Mouse (Mus musculus): ENCODE results near the gene Def8. TPM values are rescaled to one million over a fixed set of nuclear protein-coding genes. Genes with fewer than 3 reads are reported as not detected.
A peak's percentile ranks its signal among the peaks of the same experiment; 100 is the strongest.

The Def8 gene
- polyA plus RNA-seq, 1 experiment from 2014 or later, result 11.6 TPM

DNA sequence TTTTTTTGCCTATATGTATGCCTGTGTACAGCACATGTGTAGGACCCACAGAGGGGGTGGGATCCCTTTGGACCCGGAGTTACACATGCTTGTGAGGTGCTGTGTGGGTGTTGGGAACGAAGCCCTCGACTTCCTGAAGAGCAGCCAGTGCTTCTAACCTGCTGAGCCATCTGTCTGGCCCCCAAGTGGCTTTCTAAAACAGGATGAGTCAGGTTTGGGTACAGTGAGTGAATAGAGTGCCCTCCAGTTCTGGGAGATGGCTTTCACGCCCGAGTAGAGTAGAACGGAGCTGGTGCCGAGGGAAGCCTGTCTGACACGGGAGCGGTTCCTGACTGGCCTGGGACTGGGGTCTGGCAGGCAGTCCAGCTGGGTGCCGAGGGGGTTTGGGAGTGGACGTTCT lies 76.2 kb downstream of the Def8 start:
- DNase-seq (ENCODE audit: low spot score), result no peak
- no peak for ATAC-seq
- TF ChIP-seq EP300 (IDR thresholded peaks at IDR 0.05), result no peak
- no peak for TF ChIP-seq CTCF (IDR thresholded peaks at IDR 0.05)
- H3K27ac ChIP-seq (ENCODE audit: low read length), result no peak overlapping the region
- H3K9me3 ChIP-seq (ENCODE audit: low read length), result no peaks in the 10 kb centered on the region
- no peak overlapping the region for H3K4me2 ChIP-seq (replicated peaks; ENCODE audit: low read depth, low read length)
- no peaks in the 10 kb centered on the region for H3K4me1 ChIP-seq (ENCODE audit: insufficient read depth, low read depth, low read length)
- H3K36me3 ChIP-seq (ENCODE audit: insufficient read depth, low read length), result peaks cover 16% of the 10 kb centered on the region; the same call in 1 of the 2 replicates
- no peaks in the 10 kb centered on the region for H3K27me3 ChIP-seq (replicated peaks; ENCODE audit: insufficient read depth, low read length)
- H3K9ac ChIP-seq (replicated peaks; ENCODE audit: low read depth), result no peak overlapping the region
- 89% methylated on average over 11 of the region's 11 CpGs for WGBS
- H3K4me3 ChIP-seq (ENCODE audit: low read depth, low read length), result no peak overlapping the region

GRCm38 (mm10) chr8:123502192-123502591 lies 78.9 kb downstream of the Def8 start:
- Histone ChIP-seq H3K4me2 (replicated peaks; ENCODE audit: low read depth, low read length) (no peak overlapping the region), H3K4me1 (ENCODE audit: insufficient read depth, low read depth, low read length) (no peaks in the 10 kb centered on the region), H3K4me3 (ENCODE audit: low read depth, low read length) (no peak overlapping the region), H3K9ac (replicated peaks; ENCODE audit: low read depth) (no peak overlapping the region), H3K27me3 (replicated peaks; ENCODE audit: insufficient read depth, low read length) (no peaks in the 10 kb centered on the region), H3K36me3 (ENCODE audit: insufficient read depth, low read length) (peaks cover 18% of the 10 kb centered on the region), H3K9me3 (ENCODE audit: low read length) (no peaks in the 10 kb centered on the region), H3K27ac (ENCODE audit: low read length) (no peak overlapping the region)
- ATAC-seq (peak; percentile 92), DNase-seq (ENCODE audit: low spot score) (peak; percentile 87)
- WGBS, result 66% methylated on average over 5 of the region's 5 CpGs
- TF ChIP-seq EP300 (IDR thresholded peaks at IDR 0.05) (peak; percentile 61), CTCF (IDR thresholded peaks at IDR 0.05) (no peak)

DNA sequence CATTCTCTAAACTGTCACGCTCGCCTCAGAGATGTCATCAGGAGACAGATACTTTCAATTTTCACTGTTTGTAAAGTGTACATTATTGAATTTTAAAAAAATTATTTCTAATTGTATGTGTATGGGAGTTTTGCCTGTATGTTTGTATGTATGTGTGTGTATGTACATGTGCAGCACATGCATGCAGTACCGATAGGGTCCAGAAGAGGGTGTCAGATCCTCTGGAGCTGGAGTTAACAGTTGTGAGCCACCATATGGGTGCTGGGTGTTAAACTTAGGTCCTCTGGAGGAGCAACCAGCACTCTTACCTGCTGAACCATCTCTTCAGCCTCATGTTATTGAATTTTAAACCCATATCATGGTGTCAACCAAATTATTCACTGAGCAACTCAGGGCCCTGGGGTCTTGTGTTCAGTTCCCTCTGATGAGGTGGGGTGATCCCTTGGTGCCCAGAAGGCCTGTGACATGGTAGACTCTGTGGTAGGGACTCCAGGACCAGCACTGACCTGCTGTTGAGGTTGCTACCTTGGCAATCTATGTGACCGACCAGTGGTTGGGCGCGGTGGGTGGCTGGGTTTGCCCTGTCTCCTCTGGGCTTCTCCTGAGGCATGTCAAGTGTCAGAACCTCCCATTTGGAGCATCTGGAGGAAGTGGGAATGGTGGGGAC lies 80.6 kb downstream of the Def8 start:
- TF ChIP-seq CTCF (IDR thresholded peaks at IDR 0.05) (peak; percentile 40), EP300 (IDR thresholded peaks at IDR 0.05) (no peak)
- Histone ChIP-seq H3K27me3 (replicated peaks; ENCODE audit: insufficient read depth, low read length) (no peaks in the 10 kb centered on the region), H3K4me3 (ENCODE audit: low read depth, low read length) (no peak overlapping the region), H3K27ac (ENCODE audit: low read length) (no peak overlapping the region), H3K4me1 (ENCODE audit: insufficient read depth, low read depth, low read length) (no peaks in the 10 kb centered on the region), H3K9ac (replicated peaks; ENCODE audit: low read depth) (no peak overlapping the region), H3K9me3 (ENCODE audit: low read length) (no peaks in the 10 kb centered on the region), H3K36me3 (ENCODE audit: insufficient read depth, low read length) (peaks cover 24% of the 10 kb centered on the region; the same call in 1 of the 2 replicates), H3K4me2 (replicated peaks; ENCODE audit: low read depth, low read length) (no peak overlapping the region)
- ATAC-seq (no peak), DNase-seq (ENCODE audit: low spot score) (no peak)
- WGBS, result 98% methylated on average over 6 of the region's 6 CpGs

DNA sequence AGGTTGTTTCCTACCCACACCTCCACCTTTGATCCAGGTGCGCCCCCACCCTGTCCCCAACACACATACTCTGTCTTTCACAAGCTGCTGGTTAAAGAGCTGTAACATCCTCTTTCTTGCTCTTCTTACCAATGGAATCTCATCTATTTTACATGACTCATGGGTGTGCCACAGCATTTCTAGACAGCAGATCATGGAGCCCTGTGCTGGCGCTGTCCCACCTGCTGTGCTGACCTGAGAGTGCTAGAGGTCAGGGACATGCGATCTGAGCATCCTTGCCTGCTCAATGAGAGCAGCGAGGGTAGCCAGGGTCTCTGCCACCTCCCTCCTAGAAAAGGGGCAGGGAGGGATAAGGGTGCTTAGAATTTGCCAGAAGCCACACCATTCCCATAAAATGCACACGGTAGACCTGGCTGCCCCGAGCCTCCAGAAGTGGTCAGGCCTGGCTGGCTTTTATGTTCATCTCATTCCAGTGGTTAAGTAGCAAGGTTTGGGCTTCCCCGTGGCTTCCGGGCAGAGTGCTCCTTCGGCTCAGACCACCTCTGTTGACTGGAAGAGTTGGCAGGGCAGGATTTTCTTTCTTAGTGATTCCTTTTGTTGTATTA lies 81.4 kb downstream of the Def8 start:
- H3K27ac ChIP-seq (ENCODE audit: low read length), result no peak overlapping the region
- 89% methylated on average over 9 of the region's 9 CpGs for WGBS

DNA sequence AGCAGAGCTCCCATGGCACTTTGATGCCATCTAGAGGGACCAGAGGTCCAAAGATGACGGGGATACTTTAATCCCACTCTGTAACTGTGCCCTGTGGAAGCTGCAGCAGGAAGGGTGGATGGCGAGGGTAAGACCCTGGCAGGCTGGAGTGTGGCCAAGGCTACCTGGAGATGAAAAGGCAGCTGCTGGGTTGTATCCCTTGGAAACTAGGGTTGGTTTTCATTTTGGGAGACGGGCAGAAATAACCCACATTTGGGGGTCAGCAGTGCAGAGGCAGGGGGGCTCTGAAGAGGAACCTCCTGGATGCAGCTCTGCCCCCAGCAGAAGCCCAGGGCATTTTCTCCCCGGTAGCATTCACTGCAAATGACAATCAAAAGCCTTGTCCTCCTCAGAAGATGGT lies 81.9 kb downstream of the Def8 start:
- TF ChIP-seq EP300 (IDR thresholded peaks at IDR 0.05) (no peak), CTCF (IDR thresholded peaks at IDR 0.05) (no peak)
- Histone ChIP-seq H3K4me2 (replicated peaks; ENCODE audit: low read depth, low read length) (no peak overlapping the region), H3K4me1 (ENCODE audit: insufficient read depth, low read depth, low read length) (no peaks in the 10 kb centered on the region), H3K27me3 (replicated peaks; ENCODE audit: insufficient read depth, low read length) (no peaks in the 10 kb centered on the region), H3K4me3 (ENCODE audit: low read depth, low read length) (no peak overlapping the region), H3K36me3 (ENCODE audit: insufficient read depth, low read length) (peaks cover 24% of the 10 kb centered on the region; the same call in 1 of the 2 replicates), H3K27ac (ENCODE audit: low read length) (no peak overlapping the region), H3K9ac (replicated peaks; ENCODE audit: low read depth) (no peak overlapping the region), H3K9me3 (ENCODE audit: low read length) (no peaks in the 10 kb centered on the region)
- WGBS, result 86% methylated on average over 4 of the region's 4 CpGs
- DNase-seq (ENCODE audit: low spot score) (no peak), ATAC-seq (no peak)

More for the DNA sequence above, 81.4 kb downstream of the Def8 start:
- no peaks in the 10 kb centered on the region for H3K4me1 ChIP-seq (ENCODE audit: insufficient read depth, low read depth, low read length)
- H3K9me3 ChIP-seq (ENCODE audit: low read length), result no peaks in the 10 kb centered on the region
- H3K36me3 ChIP-seq (ENCODE audit: insufficient read depth, low read length), result peaks cover 24% of the 10 kb centered on the region; the same call in 1 of the 2 replicates
- DNase-seq (ENCODE audit: low spot score), result no peak
- H3K27me3 ChIP-seq (replicated peaks; ENCODE audit: insufficient read depth, low read length), result no peaks in the 10 kb centered on the region
- H3K9ac ChIP-seq (replicated peaks; ENCODE audit: low read depth), result no peak overlapping the region
- TF ChIP-seq EP300 (IDR thresholded peaks at IDR 0.05) (no peak), CTCF (IDR thresholded peaks at IDR 0.05) (no peak)
- H3K4me3 ChIP-seq (ENCODE audit: low read depth, low read length), result no peak overlapping the region
- no peak overlapping the region for H3K4me2 ChIP-seq (replicated peaks; ENCODE audit: low read depth, low read length)
- no peak for ATAC-seq

DNA sequence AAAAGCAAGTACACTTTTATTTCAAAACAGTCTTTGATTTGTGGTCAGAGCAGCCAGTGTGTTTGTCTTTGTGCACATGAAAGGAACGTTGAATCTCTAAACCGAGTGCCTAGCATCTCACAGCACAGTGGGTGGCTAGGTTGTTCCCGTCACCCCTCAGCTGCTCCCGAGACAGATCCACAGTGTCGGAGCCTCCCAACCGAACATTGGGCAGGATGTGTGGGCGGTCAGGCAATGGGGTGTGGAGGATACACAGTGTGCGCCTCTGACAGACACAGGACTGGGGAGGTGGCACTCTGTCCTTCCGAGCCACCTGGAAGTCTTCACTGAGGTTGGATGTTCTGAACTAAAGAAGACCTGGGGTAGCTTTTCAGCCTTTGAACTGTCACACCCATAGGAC lies 82.4 kb downstream of the Def8 start:
- Histone ChIP-seq H3K4me1 (ENCODE audit: insufficient read depth, low read depth, low read length) (no peaks in the 10 kb centered on the region), H3K27me3 (replicated peaks; ENCODE audit: insufficient read depth, low read length) (no peaks in the 10 kb centered on the region), H3K9me3 (ENCODE audit: low read length) (no peaks in the 10 kb centered on the region), H3K9ac (replicated peaks; ENCODE audit: low read depth) (no peak overlapping the region), H3K4me2 (replicated peaks; ENCODE audit: low read depth, low read length) (no peak overlapping the region), H3K27ac (ENCODE audit: low read length) (no peak overlapping the region), H3K36me3 (ENCODE audit: insufficient read depth, low read length) (peaks cover 21% of the 10 kb centered on the region; the same call in 1 of the 2 replicates), H3K4me3 (ENCODE audit: low read depth, low read length) (no peak overlapping the region)
- DNase-seq (ENCODE audit: low spot score) (no peak), ATAC-seq (no peak)
- WGBS, result 81% methylated on average over 9 of the region's 9 CpGs
- TF ChIP-seq CTCF (IDR thresholded peaks at IDR 0.05), result no peak
